Mouse (Mus musculus) liver, embryonic 14 days (tissue): ENCODE results near the gene Pin4. TPM values are rescaled to one million over a fixed set of nuclear protein-coding genes. Genes with fewer than 3 reads are reported as not detected.

ENCODE experiments used
- polyA plus RNA-seq: library from polyadenylated mRNA; depleted of rRNA; stranded (reverse); fragments of >200 nt; gene quantifications from 2 replicates; pipeline ENCODE4 v1.2.3, GENCODE M21; 2012; rRNA removed

Pin4 gene
- 58.3 and 64.4 TPM in 2 replicates for polyA plus RNA-seq

DNA sequence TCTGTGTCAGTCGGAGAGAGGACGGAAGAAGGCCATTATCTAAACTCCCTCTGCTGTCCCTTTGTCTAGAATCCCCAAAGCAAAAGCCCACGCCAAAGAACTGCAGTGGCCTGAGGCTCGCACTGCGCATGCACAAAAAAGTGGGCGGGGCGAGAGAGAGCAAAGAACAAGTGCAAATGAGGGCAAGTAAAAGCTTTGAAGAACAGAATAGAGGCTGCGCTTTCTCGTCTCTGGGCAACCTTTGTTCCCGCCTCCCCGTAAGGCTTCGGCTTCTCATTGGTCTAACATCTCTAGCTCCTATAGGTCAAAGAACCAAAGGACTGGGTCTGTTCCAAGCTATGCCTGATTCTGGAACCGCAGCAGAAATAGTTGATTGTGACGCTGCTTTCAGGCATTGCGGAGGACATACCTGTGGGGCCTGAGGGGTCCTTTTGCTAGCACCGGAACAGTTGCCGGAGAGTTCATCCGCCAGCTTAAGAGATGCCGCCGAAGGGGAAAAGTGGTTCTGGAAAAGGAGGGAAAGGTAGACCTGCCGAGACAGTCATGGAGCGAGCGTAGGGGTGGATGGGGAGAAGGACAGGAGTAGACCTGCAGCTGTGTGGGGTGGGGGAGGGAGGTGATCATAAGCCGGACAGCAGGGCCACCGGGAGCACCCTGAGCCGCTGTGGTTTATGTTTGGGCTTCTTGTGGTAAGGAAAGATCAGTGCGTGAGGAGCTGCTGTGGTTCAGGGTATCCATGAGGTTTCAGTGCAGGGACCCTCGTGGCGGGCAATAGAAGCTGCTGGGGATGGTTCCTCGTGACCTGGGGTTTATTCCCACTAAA is at the start of gene Pin4:
TSS of gene Pin4 (plus strand) at position 406 of the 823 bp plus-strand sequence.

GRCm38 (mm10) chrX:102070591-102071471 is 48.4 kb upstream of the Pin4 start, which contains the start of gene Rtl5:
Rtl5 (minus strand) TSS chrX:102071304.

DNA sequence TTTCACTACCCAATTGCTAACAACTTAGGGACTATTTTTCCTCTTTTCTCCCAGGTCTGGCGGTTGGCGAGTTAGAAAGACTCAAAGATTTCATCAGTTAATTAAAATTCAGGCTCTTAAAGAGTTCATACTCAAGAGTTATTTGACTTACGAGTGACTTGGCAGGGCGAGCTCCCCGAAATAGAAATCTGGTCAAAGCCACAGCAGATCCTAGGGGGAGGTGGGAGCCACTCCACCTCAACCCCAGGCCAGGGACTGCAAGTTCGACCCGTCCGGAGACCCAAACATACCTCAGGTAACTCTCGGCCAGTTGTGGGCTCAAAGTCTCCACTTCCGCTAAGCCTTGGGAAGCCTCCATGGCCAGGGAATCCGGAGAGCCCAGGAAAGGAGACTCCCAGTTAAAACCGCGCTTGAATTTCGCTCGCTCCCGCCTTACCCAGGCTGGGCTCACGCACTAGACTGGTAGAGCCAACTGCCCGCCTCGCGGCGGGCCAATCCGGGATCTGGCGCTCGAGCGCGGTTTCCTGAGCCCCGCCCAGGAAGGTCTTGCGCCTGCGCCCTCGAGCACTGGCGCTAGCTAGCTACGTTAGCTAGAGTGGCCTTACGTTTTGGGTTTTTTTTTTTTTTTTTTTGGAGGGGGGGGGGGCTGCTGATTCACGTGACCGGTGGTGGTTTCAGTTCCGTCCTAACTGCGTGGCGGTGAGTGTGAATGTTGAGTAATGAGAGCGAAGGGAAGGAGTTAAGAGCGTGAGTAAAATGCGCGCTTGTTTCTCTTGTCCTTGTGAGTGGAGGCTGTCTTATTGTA is 37.6 kb downstream of the Pin4 start, which contains the start of gene Ercc6l:
TSS of gene Ercc6l (minus strand) at position 474 of the 805 bp plus-strand sequence.

Other genes with a start within 250 kb of the Pin4 start
- gene Rtl5, start 48.1 kb upstream of the Pin4 start, polyA plus RNA-seq, result 0.86 and 1.0 TPM in 2 replicates
- 5.4 and 6.9 TPM in 2 replicates for gene Ercc6l, start 37.6 kb downstream of the Pin4 start, polyA plus RNA-seq
- gene Rps4x, start 69.9 kb downstream of the Pin4 start, polyA plus RNA-seq, result 1,060 and 1,255 TPM in 2 replicates
- 40.8 and 52.6 TPM in 2 replicates for gene Cited1, start 132.7 kb downstream of the Pin4 start, polyA plus RNA-seq